Mouse (Mus musculus): ENCODE measurements around the gene Lax1.
A peak's percentile ranks its signal among the peaks of the same experiment; 100 is the strongest.
"Not testable (repeated sequence)": the region's sequence is repeated elsewhere in the genome, so short reads cannot be mapped to it uniquely, and the experiment has no call there.

Gene Lax1

DNA sequence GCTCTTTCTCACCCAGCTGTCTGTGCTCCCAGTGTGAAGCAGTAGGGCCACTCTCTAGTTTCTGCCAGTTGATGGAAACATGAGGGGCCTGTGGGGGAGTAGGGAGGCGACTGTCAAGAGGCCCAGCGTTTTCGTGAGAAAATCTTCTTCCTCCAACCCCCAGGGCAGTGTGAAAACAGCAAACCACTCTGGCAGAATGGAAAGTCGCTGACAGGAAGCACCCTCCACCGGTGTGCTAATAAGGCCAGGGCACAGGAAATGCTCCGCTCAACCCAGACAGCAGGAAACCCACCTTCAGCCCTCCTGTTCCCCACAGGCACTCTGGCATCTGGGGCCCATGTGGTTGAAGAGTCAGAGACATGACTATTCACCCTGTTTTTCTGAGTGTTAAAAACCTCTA, at the start of gene Lax1:
Gene Lax1, minus strand, starts transcription at position 212 of the 400 bp plus-strand sequence.
- DNase-seq (ENCODE audit: low read depth): no peak

DNA sequence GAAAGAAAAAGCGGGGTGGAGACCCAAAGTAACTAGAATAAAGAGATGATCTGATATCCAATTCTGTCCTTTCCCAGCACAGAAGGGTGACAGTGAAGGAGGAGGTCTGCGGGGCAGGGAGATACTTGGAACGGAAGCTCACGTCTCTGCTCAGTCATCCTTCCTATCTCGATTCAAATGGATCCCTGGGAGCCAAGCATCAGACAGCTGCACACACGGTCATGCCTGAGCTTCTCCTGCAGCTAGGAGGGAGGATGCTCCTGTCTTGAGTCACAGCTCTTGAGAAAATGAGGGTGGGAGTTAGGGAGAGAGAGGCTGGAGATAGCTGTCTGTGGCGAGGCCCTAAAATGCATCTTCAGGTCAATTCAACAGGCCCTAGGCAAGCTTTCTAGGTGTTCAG, 46.8 kb upstream of the Lax1 start:
- no peak for DNase-seq (ENCODE audit: low read depth)

DNA sequence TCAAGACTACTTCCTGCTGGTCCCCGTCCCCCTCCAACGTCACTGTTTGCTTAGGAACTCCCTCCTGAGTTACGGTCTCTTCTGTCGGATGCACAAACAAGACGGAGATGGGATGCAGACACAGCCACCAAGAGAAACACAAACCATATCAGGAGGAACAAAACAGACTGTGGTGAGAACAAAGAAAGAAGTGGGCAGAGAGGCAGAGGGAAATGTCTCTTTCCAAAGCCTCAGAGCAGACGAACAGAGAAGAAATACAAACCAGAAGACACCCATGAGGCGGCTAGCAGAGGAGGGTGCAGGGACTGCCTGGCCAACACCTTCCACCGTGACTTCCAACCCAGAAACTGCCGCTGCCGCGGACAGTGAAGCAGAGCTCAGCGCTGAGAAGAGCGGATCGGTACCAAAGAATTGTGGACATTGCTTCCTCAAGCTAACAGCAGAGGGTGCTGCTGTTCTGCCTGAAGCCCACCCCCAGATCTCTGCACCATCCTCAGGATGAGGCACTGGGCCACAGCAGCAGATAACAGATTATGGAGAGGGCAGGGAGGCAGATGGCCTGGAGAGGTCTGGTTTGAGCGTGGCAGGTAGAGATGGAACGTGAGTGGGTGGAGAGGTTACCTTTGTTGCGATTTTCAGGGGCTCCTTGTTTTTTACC, 46.2 kb upstream of the Lax1 start:
- DNase-seq (ENCODE audit: low read depth): peak; percentile 30

DNA sequence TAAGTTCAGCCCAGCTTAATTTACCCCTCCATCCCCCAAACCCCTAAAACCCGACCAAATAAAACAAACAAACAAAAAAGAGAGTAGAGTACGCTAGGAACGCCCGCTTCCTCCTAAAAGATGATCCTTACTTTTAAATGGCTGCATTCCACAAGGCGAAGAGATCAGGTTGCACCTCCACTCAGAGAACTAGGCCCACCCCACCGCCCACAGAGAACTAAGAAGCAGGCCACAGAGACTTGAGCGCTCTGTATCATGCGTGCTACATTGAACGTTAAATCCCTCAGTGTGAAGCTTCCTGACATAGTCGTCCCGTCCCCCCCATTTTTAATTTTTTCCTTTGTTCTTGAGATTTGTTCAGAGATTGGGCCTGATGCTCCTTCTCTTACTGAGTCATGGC, 42.9 kb upstream of the Lax1 start:
- DNase-seq (ENCODE audit: low read depth): no peak

DNA sequence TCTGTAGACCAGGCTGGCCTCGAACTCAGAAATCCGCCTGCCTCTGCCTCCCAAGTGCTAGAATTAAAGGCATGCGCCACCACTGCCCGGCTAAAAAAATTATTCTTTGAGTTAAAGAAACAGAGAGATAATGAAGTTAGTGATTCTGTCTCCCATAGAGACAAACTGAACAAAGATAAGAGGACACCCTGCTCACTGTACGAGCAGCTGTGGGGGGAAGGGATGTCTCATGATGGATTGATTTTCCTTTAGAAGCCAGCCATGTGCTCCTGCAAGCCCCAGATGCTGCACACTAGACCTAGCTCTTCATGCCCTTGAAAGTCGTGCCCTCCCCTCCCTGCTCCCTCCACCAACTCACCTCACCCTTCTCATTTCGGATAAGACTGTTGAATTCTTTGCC, 38.4 kb upstream of the Lax1 start:
- DNase-seq (ENCODE audit: low read depth): no peak

DNA sequence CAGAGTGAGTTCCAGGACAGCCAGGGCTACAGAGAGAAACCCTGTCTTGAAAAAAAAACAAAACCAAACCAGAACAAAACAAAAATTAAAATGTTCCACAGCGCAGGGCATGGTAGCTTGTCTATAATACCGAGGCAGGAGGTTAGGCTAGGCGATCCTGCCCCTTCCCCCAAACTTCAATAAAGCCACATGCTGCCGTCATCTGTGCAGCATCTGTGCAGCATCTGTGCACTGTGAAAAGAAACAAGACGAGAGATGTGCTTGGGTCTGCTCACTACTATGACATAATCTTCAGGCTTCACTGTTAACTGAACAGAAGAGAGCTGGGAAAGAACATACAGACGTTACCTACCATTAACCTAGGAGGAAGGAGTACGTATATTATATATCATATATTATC, 30.4 kb upstream of the Lax1 start:
- DNase-seq (ENCODE audit: low read depth): no peak

DNA sequence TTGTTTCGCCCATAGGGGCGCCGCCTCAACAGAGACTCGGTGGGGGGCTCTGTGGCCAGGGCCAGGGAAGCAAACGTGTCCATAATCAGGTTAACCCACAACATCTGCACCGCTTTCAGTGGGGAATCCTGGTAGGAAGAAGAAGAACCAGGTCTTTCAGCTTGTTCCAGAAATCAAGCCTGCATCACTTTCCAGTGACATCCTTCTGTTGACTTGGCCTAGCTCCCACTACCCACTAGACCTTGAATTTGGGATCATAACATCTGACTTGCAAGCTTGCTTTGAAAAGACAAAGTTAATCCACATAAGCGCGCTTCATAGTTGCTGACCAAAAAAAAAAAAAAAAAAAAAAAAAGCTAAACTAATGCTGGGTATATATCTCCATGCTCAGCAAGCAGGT, 28.9 kb upstream of the Lax1 start:
- DNase-seq (ENCODE audit: low read depth): no peak

DNA sequence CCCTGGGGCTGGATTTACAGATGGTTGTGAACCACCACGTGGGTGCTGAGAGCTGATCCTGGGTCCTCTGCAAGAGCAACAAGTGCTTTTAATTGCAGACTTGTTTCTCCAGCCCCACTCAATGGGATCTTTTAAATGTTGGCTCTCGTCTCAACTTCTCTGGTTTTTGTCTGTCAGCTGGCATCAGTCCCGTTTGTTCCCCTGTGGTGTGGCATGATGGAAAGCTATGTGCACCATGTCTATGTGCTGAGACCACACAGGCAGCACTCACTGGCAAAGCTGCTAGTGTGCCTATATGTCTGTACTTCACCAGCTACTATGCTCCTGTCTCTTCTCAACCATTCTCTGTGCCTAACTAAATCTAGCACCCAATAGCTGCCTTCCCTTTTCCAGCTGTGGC, 28.4 kb upstream of the Lax1 start:
- DNase-seq (ENCODE audit: low read depth): no peak

DNA sequence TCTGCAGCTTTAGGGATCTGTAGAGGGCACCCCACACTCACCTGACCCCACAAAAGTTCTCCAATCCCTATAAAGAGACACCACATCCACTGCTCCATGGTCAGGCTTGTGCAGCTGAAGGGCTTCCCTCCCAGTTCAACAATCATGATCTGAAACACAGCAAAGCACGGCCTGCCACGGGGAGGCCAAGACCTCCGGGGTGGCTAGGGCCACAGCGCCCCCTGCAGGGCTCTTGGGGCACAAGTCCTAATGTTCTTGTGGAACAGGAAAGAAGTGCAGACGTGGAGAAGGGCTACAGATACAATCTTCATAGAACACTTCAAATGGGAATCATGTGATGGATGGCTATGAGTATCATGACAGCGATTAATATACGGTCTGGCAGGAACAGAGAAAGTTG, 26.6 kb upstream of the Lax1 start:
- no peak for DNase-seq (ENCODE audit: low read depth)

DNA sequence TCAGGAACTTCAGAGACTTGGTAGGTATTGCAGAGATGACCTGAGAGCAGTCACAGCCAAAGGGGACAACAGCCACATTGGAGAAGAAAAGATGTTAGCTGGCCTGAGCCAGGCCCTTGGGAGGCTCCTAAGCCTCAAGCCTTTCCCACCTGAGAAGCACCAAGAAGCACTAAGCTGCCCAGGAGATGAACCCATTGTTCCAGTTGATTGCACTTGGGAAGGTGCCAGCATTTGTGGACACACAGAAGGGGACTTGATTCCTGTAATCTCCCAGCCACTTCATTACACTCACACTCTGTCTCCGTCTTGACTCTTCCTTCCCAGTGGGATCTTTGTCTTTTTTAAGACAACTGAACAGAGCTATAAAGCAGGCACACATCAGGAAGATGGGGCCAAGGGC, 25.3 kb upstream of the Lax1 start:
- no peak for DNase-seq (ENCODE audit: low read depth)

DNA sequence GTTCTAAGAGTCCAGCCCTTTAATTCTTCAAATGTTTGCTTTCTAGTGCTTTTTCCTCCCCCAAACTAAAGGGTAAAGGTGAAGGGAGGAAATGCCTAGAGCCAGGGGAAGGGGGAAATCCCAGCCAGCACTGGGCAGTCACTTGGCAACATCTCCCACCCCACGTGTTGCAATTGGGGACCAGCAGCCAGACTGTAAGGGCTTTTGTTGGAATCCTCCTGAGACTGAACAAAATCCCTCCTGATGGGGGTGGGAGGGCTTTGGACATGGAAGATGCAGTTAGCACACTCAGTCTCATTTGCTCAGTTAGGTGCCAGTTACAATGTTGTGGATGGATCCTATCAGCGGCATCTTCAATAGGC, 23.1 kb upstream of the Lax1 start:
- DNase-seq (ENCODE audit: low read depth): peak; percentile 29

DNA sequence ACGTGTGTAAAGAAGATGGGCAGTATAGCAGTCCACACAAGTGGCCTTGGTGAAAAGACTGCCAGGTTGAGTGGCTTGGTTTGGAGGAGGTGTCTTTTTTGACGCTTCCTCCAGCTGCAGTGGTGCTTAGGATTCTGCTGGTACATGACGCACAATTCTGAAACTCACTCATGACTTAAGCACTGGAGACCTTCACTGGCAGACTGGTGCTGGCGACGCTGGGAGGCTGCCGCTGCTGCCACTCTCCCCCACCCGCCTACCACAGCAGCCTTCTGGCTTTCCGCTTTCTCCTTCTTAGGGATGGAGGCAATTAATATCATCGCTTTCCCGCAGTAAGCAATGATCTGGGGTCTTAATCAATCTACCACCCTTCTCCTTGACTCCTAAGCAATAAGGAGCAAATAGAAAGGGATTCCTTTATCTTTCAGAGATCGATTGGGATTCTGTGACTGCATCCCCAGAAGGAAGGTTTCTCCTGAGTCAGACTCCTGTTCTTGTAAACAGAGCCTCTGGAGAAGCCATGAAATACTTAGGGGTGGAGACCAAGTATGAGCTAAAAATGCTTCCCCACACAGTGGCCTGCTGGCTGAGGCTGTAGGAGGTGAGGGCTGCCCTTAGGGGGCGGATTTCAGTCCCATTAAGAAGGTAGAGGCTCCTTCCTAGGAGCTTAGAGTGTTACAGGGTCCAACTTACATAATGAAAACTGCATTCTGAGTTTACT, 22.5 kb upstream of the Lax1 start:
- DNase-seq (ENCODE audit: low read depth): peak; percentile 46

DNA sequence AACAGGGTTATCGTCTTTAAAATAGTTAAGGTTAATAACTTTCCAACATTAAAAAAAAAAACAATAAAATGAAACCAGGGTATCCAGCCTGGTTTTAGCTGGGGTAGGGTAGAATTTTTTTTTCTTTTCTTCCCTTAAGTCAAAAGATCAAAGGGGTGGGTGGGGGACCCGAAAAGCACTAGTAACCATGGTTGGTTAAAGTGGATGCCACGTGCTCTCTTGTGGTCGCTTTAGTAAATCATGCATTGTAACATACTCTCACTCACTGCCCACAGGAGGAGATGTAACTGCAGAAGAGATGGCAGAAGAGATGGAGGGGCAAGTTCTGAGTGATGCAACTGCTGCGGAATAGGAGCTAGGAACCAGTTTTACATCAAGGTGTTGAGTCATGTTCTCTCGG, 21.5 kb upstream of the Lax1 start:
- DNase-seq (ENCODE audit: low read depth): no peak

DNA sequence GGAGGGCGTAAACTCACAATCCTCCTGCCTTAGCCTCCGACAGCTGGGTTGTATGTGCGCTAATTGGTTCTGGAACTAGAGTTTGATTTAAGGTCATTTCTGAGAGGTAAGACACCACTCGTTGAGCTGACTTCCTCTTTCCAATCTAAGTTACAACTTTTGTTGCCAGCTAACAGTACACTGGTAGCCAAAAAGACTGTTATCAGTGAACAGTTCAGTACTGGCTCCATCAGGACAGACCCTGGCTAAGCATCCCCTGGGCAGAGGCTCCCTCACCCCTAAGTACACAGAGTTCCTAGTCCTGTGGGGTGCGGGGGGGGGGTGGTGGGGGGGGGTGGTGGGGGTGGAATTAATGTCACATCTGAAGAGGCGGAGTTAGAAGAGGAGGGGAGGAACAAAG, 21.0 kb upstream of the Lax1 start:
- DNase-seq (ENCODE audit: low read depth): no peak

DNA sequence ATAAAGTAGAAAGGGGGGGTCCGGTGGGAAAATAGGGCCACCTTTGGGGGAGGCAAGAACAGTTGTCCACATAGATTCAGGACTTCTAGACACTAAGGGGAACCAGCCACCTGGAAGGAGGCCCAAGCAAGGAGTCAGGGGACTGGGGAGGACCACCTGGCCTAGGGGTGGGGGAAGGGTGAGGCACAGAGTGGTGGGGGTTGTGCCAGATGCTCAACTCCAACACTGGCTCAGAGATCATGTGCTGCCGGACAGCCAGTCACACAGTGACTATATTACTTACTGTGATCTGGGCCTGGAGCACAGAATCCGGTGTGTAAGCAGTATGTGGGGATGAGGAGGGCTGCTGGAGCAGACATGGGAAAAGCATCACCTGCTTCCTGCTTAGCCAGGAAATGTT, 19.4 kb upstream of the Lax1 start:
- DNase-seq (ENCODE audit: low read depth): no peak

DNA sequence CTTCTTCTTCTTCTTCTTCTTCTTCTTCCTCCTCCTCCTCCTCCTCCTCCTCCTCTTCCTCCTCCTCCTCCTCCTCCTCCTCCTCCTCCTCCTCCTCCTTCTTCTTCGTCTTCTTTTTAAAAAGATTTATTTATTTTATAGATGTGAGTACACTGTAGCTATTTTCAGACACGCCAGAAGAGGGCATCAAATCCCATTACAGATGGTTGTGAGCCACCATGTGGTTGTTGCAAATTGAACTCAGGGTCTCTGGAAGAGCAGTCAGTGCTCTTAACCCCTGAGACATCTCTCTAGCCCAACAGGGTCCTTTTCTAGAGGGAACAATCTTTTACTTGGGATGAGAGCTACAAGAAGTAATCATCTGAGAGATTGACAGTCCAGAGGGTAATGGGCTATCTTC, 11.9 kb upstream of the Lax1 start:
- DNase-seq (ENCODE audit: low read depth): not testable (repeated sequence)

DNA sequence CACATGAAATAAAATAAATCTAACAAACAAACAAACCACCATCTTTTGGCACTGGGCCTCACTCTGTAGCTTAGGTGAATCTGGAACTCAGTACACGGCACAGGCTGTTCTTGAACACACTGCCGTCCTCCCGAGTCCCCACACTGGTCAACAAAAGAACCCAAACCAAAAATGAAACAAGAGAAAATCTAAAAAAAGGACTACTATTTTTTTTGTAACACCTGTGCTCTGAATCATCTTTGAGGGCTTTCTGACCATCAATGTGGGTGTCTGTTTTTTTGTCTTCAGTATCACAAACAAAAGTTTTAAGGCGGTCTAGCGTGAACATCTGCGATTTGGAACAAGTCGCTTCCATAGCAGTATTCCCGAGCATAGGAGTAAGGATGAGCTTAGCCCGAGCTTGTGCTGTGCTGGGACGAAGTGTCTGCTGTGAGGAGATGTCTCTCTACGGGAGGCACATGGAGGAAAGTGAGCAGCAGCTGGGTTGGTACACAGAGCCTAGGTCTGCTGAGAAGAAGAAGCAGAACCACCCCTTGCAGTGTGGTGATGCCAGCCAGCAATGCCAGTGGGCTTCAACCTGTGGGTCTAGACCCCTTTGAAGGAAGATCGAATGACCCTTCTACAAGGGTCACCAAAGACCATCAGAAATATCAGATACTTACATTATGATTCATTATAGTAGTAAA, 8.2 kb upstream of the Lax1 start:
- DNase-seq (ENCODE audit: low read depth): no peak

DNA sequence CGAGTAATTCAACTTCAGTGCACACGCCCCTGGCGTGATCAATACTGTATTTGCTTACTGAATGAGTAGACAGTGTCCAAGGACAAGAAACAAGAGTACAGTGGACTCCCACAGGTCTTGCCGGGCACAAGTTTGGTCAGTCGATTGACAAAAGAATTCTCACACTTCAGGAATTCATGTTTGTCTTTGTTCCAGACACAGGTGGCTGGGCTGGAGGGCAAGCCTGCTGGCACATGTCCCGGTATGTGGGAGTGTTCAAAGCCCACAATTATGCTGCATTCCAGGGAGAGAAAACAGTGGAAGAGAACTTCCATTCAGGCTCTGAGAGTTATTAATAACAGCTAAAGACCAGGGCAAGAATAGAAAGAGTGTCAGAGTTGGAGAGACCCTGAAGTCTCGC, 6.0 kb upstream of the Lax1 start:
- DNase-seq (ENCODE audit: low read depth): peak; percentile 70

DNA sequence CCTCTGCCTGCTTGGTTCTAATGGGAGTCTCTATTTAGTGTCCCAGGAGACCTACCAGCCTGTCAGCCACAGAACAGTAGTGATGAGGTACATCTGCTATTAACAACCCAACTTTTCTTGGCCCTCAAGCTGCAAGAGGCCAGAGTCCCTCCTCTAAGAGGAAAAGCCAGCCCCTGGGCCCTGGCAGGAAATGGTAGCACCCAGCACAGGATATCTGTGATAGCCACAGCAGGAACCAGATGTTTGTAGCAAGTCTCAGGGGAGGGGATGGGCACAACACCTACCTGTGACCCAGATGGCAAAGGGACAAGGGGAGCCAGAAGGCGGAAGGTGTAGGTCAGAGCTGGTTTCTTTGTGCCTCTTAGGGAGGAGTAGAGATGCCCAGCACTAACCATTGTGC, 5.0 kb upstream of the Lax1 start:
- DNase-seq (ENCODE audit: low read depth): no peak

DNA sequence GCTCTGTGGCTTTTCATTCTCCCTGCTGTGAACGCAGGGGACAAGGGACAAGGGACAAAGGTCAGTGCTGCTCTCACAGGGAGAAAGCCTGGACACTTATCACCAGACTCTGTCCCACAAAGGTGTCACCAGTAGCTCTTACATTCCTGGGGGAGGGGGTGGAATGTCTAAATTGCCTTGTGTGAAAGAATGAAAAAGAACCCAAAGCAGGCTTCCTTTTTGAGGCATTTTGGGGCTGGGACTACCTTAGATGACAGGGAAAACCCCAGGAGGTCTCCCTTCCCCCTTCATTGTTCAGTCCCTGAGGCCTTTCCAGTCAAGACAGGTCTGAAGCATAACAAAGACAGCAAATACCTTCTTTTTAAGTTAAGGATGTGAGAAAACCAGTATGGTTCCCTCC, 4.4 kb upstream of the Lax1 start:
- no peak for DNase-seq (ENCODE audit: low read depth)

DNA sequence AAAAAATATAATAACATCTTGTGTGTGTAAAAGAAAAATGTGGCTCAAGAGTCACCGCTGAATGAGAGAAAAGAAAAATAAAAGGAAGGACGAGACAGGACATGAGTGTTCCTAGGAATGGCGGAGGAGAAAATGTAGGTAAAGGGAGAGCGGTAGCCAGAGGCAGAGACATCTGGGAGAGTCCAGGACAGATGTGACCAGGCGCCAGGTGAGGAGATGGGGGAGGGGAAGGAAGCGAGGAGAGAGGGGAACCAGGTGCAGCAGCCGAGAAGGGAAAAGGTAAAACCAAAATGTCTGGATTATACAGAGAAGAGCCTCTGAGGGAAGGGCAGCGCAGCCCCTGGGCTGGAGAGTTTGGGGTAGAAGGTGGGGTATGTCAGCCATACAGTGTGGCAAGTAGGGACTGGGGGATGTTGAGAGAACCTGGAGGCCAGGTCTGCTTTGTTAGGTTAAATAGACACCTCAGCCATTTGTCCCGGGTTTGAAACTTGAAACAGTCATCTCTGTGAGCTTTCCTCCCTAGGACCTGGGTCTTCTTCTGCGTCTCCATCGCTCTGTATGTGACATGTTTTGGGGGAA, 3.7 kb upstream of the Lax1 start:
- DNase-seq (ENCODE audit: low read depth): no peak

DNA sequence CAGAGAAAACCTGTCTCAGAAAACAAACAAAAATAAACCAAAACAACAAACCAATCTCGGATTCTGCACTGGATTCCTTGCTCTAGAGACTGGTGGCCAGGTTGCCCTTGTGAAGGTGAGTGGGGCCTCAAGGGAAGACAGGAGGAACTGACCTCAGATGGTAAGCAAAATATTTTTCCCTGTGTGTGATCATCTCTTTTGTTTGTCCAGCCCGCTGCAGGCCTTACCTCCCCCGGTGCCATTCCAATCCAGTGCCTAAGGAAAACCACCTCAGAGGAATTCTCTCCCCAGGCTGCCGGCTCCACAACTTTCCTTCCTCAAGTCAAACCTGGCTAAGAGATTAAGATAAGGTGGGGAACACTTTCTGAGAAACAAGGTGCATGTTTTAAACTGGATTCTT, 2.3 kb upstream of the Lax1 start:
- DNase-seq (ENCODE audit: low read depth): no peak

DNA sequence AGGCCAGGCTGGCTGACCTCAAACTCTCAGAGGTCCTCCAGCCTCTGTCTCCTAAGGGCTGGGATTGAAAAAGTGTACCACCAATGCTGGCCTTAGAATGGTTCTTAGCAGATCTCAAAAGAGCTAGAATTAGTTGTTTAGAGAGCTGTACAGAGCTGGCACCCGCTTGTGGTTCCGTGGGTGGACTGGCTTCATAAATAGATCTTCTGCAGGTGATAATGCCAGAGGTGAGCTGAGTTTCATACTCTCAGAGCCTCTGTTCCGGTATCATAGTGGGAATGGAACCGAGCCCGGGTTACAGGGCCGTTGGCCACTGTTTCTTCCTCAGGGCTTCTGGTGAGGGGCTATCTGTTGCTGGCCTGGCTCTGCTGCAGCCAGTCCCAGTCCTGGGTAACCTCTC, 1.1 kb upstream of the Lax1 start:
- DNase-seq (ENCODE audit: low read depth): no peak

Measured in fibroblast of lung, adult 2 months (primary cell).